Mouse (Mus musculus) ES-Bruce4 (cell line): ENCODE results near the gene 4930404N11Rik. TPM values are rescaled to one million over a fixed set of nuclear protein-coding genes. Genes with fewer than 3 reads are reported as not detected.

Experiments used
- H3K27ac ChIP-seq: 2 replicates; pipeline ENCODE4 v1.5.1; 2012; ENCODE audit warnings: low read length, inconsistent platforms; ENCODE audit not compliant: insufficient read depth
- H3K27me3 ChIP-seq: 2 replicates; pipeline ENCODE4 v1.6.1; 2012; ENCODE audit warnings: mild to moderate bottlenecking, low read length, inconsistent platforms; ENCODE audit not compliant: control insufficient read depth, poor library complexity, insufficient read depth, severe bottlenecking
- H3K36me3 ChIP-seq: 2 replicates; pipeline ENCODE4 v1.6.1; 2012; ENCODE audit warnings: inconsistent platforms, mild to moderate bottlenecking, low read length, moderate library complexity; ENCODE audit not compliant: control insufficient read depth, poor library complexity, insufficient read depth, severe bottlenecking
- H3K4me1 ChIP-seq: one replicate; pipeline ENCODE4 v1.8.1; 2011; ENCODE audit warnings: low read length; ENCODE audit not compliant: control insufficient read depth, insufficient read depth
- H3K4me3 ChIP-seq: 2 replicates; pipeline ENCODE4 v1.5.1; 2011; ENCODE audit warnings: low read depth, mild to moderate bottlenecking, low read length
- H3K9ac ChIP-seq: 2 replicates; pipeline ENCODE4 v1.6.1; 2012; ENCODE audit warnings: low read depth, mild to moderate bottlenecking, inconsistent platforms; ENCODE audit not compliant: poor library complexity, severe bottlenecking
- H3K9me3 ChIP-seq: replicated peaks from 2 replicates; pipeline ENCODE4 v1.6.1; 2012; ENCODE audit warnings: mild to moderate bottlenecking, low read length, inconsistent platforms; ENCODE audit not compliant: control insufficient read depth, poor library complexity, insufficient read depth, severe bottlenecking
- CTCF ChIP-seq: IDR thresholded peaks from one replicate; pipeline ENCODE4 v1.8.1; 2011; ENCODE audit warnings: low read depth, low read length
- EP300 ChIP-seq: IDR thresholded peaks from 2 replicates; pipeline ENCODE4 v1.6.1; 2011; ENCODE audit warnings: low read depth, low read length; ENCODE audit not compliant: insufficient read depth
- POLR2A ChIP-seq: IDR thresholded peaks from one replicate; pipeline ENCODE4 v1.8.1; 2011; ENCODE audit warnings: low read length; ENCODE audit not compliant: insufficient read depth
- polyA plus RNA-seq: library from polyadenylated mRNA; stranded (reverse); fragments of >200 nt; gene quantifications from 2 replicates; pipeline ENCODE4 v1.2.4, GENCODE M21; 2011; ENCODE audit warnings: low read depth; ENCODE audit not compliant: missing spikeins, insufficient read depth, insufficient read length

Gene 4930404N11Rik
- polyA plus RNA-seq, 1 experiment, result not detected

- Histone ChIP-seq H3K36me3 (peaks cover 31% of the 10 kb centered on the region), H3K4me3 (peak overlapping the region; percentile 93), H3K27ac (no peak overlapping the region), H3K9me3 (no peaks in the 10 kb centered on the region), H3K9ac (peak overlapping the region; percentile 92), H3K27me3 (no peaks in the 10 kb centered on the region), H3K4me1 (no peaks in the 10 kb centered on the region)
- TF ChIP-seq POLR2A (no peak), EP300 (no peak), CTCF (no peak)
Observed at GRCm38 (mm10) chr10:81321436-81321835, 44.2 kb downstream of the 4930404N11Rik start.

GRCm38 (mm10) chr10:81320550-81321347, 44.9 kb downstream of the 4930404N11Rik start, which contains the start of gene Cactin:
TSS of gene Cactin (plus strand) at chr10:81321103.
- Histone ChIP-seq H3K9ac (peak within 1 kb of the TSS; percentile 92), H3K27ac (peak within 1 kb of the TSS; percentile 75), H3K36me3 (peaks cover 25% of the 10 kb centered on the region), H3K27me3 (no peaks in the 10 kb centered on the region), H3K4me3 (peak within 1 kb of the TSS; percentile 93), H3K4me1 (no peaks in the 10 kb centered on the region), H3K9me3 (no peaks in the 10 kb centered on the region)
- TF ChIP-seq POLR2A (no peak), CTCF (no peak), EP300 (no peak)

GRCm38 (mm10) chr10:81319741-81320549, 45.7 kb downstream of the 4930404N11Rik start:
- Histone ChIP-seq H3K9ac (peak overlapping the region; percentile 50), H3K9me3 (no peaks in the 10 kb centered on the region), H3K4me1 (no peaks in the 10 kb centered on the region), H3K4me3 (peak overlapping the region; percentile 74), H3K36me3 (peaks cover 17% of the 10 kb centered on the region), H3K27ac (peak overlapping the region; percentile 75), H3K27me3 (no peaks in the 10 kb centered on the region)
- TF ChIP-seq POLR2A (no peak), CTCF (no peak), EP300 (no peak)

GRCm38 (mm10) chr10:81319330-81319699, 46.3 kb downstream of the 4930404N11Rik start:
- no peak for TF ChIP-seq EP300
- TF ChIP-seq POLR2A, result no peak
- TF ChIP-seq CTCF, result no peak
- no peaks in the 10 kb centered on the region for H3K9me3 ChIP-seq
- peak overlapping the region; percentile 50 for H3K9ac ChIP-seq
- H3K4me3 ChIP-seq, result peak overlapping the region; percentile 74; the same call in 1 of the 2 replicates
- no peaks in the 10 kb centered on the region for H3K4me1 ChIP-seq
- peaks cover 12% of the 10 kb centered on the region for H3K36me3 ChIP-seq
- H3K27ac ChIP-seq, result no peak overlapping the region
- no peaks in the 10 kb centered on the region for H3K27me3 ChIP-seq

- no peak overlapping the region for H3K4me3 ChIP-seq
- H3K4me1 ChIP-seq, result no peaks in the 10 kb centered on the region
- no peak overlapping the region for H3K9ac ChIP-seq
- no peak overlapping the region for H3K27ac ChIP-seq
- no peak for TF ChIP-seq EP300
- no peak for TF ChIP-seq CTCF
- no peak for TF ChIP-seq POLR2A
- peaks cover 9% of the 10 kb centered on the region; the same call in 1 of the 2 replicates for H3K36me3 ChIP-seq
- no peaks in the 10 kb centered on the region for H3K27me3 ChIP-seq
- no peaks in the 10 kb centered on the region for H3K9me3 ChIP-seq
Observed at GRCm38 (mm10) chr10:81318589-81319329, 46.9 kb downstream of the 4930404N11Rik start.
